8 mouse cellular contexts compared by ENCODE assay signal in the genomic region with DNA sequence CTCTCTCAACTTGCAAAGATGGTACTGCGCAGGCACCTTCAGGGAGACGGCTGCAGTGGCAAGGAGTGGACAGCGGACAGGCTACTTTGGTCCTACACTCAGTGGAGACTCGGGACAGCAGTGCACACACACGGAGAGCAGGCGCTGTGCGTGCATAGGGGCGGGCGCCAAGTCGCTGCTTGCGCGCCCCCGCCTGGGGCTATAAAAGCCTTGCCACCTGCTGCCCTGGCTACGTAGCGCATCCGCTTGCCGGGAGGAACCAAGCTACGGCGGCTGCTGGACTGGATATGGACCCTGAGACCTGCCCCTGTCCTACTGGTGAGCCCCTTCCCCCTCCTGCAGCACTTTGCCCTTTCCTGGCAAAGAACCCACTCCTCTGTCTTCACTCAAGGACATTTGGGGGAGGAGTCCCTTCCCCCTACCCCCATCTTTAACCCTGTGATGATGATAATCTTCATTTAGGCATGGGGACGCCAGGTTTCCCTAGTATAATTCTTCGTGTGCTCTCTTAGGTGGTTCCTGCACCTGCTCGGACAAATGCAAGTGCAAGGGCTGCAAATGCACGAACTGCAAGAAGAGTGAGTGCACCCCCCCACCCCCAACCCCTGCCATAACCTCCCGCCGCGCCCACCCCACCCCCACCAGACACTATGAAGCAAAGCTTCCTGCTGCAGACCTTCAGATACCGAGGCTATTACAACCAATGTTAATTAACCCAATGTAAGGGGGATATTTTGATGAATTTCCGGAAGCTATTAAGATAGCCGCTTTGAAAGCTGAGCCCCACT. TPM values are rescaled to one million over a fixed set of nuclear protein-coding genes. Genes with fewer than 3 reads are reported as not detected.
A peak's percentile ranks its signal among the peaks of the same experiment; 100 is the strongest.
DNase-seq lines count a peak whose midpoint lies in the region; ATAC-seq and TF ChIP-seq lines count a peak whose summit lies in the region.

A gene (plus strand): TSS at position 95 of the 788 bp plus-strand sequence.

- peak within 1 kb of the TSS; percentile 28; the same call in 1 of the 2 replicates for H3K9ac ChIP-seq in embryonic facial prominence, embryonic 11.5 days (replicated peaks; ENCODE audit: low read length)
- H3K9ac ChIP-seq in heart, adult 2 months (ENCODE audit: low read depth, low read length): no peak within 1 kb of the TSS
- 0 out of 2 replicates have a peak within 1 kb of the TSS, but pooled peaks have one; percentile 39 for H3K9ac ChIP-seq in kidney, embryonic 16.5 days (replicated peaks; ENCODE audit: low read length)
- no peak within 1 kb of the TSS for H3K9ac ChIP-seq in limb, embryonic 15.5 days

- WGBS in embryonic facial prominence, embryonic 11.5 days: 2% methylated on average over 29 of the region's 29 CpGs
- 4% methylated on average over 29 of the region's 29 CpGs for WGBS in heart, adult 2 months
- WGBS in kidney, embryonic 16.5 days: 2% methylated on average over 26 of the region's 29 CpGs
- WGBS in limb, embryonic 15.5 days: 2% methylated on average over 29 of the region's 29 CpGs
- 3% methylated on average over 29 of the region's 29 CpGs for WGBS in olfactory bulb, adult 2 months

- DNase-seq in embryonic facial prominence, embryonic 11.5 days (ENCODE audit: low spot score): peak; percentile 65
- peak; percentile 35 to 38 for DNase-seq in heart, adult 2 months
- DNase-seq in spleen, postnatal 36 days (ENCODE audit: low spot score in 2 of 2): no peak

- TF ChIP-seq POLR2A in heart, adult 2 months (IDR thresholded peaks at IDR 0.05; ENCODE audit: insufficient read depth, low read depth, low read length): no peak
- peak; percentile 97 for TF ChIP-seq POLR2A in olfactory bulb, adult 2 months (IDR thresholded peaks at IDR 0.05; ENCODE audit: insufficient read depth, low read depth, low read length)

- TF ChIP-seq CTCF in heart, adult 2 months (IDR thresholded peaks at IDR 0.05): peak; percentile 51
- no peak for TF ChIP-seq CTCF in olfactory bulb, adult 2 months (IDR thresholded peaks at IDR 0.05; ENCODE audit: insufficient read depth, low read depth, low read length)

- H3K79me2 ChIP-seq in heart, adult 2 months (replicated peaks; ENCODE audit: control insufficient read depth, insufficient read depth, low read length): no peaks in the 10 kb centered on the region

- intact Hi-C loops in heart, adult 2 months (cut with DNase I): no loop called here

- H3K4me1 ChIP-seq in megakaryocyte, embryonic 14.5 days: peaks cover 37% of the 10 kb centered on the region
- H3K4me1 ChIP-seq in embryonic facial prominence, embryonic 11.5 days (ENCODE audit: control insufficient read depth, insufficient read depth, low read length): peaks cover 5% of the 10 kb centered on the region; the same call in 1 of the 2 replicates
- no peaks in the 10 kb centered on the region; the same call in 1 of the 2 replicates for H3K4me1 ChIP-seq in heart, adult 2 months (ENCODE audit: control insufficient read depth, insufficient read depth, low read length)
- H3K4me1 ChIP-seq in kidney, embryonic 16.5 days (ENCODE audit: insufficient read depth, low read length): peaks cover 12% of the 10 kb centered on the region
- H3K4me1 ChIP-seq in limb, embryonic 15.5 days: peaks cover 23% of the 10 kb centered on the region
- H3K4me1 ChIP-seq in olfactory bulb, adult 2 months (ENCODE audit: control insufficient read depth, insufficient read depth, low read length): peaks cover 19% of the 10 kb centered on the region

- ATAC-seq in megakaryocyte, adult 5-6 weeks (ENCODE audit: poor library complexity, severe bottlenecking): no peak
- peak; percentile 70; the same call in 1 of the 2 replicates for ATAC-seq in embryonic facial prominence, embryonic 11.5 days (replicated peaks; ENCODE audit: insufficient number of reproducible peaks, low FRiP score, low TSS enrichment, low read depth)
- ATAC-seq in kidney, embryonic 16.5 days (ENCODE audit: low FRiP score, low TSS enrichment): peak; percentile 83
- ATAC-seq in limb, embryonic 15.5 days (ENCODE audit: insufficient number of reproducible peaks, low FRiP score, low TSS enrichment, low read depth): no peak

- no peak within 1 kb of the TSS for H3K27ac ChIP-seq in embryonic facial prominence, embryonic 11.5 days (replicated peaks; ENCODE audit: low read depth, low read length)
- no peak within 1 kb of the TSS for H3K27ac ChIP-seq in heart, adult 2 months
- H3K27ac ChIP-seq in kidney, embryonic 16.5 days (ENCODE audit: low read length): no peak within 1 kb of the TSS
- H3K27ac ChIP-seq in limb, embryonic 15.5 days: no peak within 1 kb of the TSS
- peak within 1 kb of the TSS; percentile 98 for H3K27ac ChIP-seq in olfactory bulb, adult 2 months (ENCODE audit: insufficient read depth, low read depth, low read length)

- H3K4me2 ChIP-seq in embryonic facial prominence, embryonic 11.5 days (ENCODE audit: low read depth, low read length): peak within 1 kb of the TSS; percentile 66
- H3K4me2 ChIP-seq in kidney, embryonic 16.5 days (replicated peaks; ENCODE audit: low read depth, low read length): peak within 1 kb of the TSS; percentile 65
- H3K4me2 ChIP-seq in limb, embryonic 15.5 days: peak within 1 kb of the TSS; percentile 49

- peak within 1 kb of the TSS; percentile 89 for H3K4me3 ChIP-seq in megakaryocyte, embryonic 14.5 days (replicated peaks)
- H3K4me3 ChIP-seq in embryonic facial prominence, embryonic 11.5 days (ENCODE audit: low read depth, low read length): peak within 1 kb of the TSS; percentile 21
- H3K4me3 ChIP-seq in heart, adult 2 months: peak within 1 kb of the TSS; percentile 24; the same call in 1 of the 2 replicates
- peak within 1 kb of the TSS; percentile 38 for H3K4me3 ChIP-seq in kidney, embryonic 16.5 days (ENCODE audit: low read length)
- H3K4me3 ChIP-seq in limb, embryonic 15.5 days: peak within 1 kb of the TSS; percentile 29
- peak within 1 kb of the TSS; percentile 84 for H3K4me3 ChIP-seq in olfactory bulb, adult 2 months (ENCODE audit: insufficient read depth, low read depth, low read length)

- H3K9me3 ChIP-seq in megakaryocyte, embryonic 14.5 days: no peaks in the 10 kb centered on the region
- no peaks in the 10 kb centered on the region for H3K9me3 ChIP-seq in embryonic facial prominence, embryonic 11.5 days (replicated peaks; ENCODE audit: control insufficient read depth, low read length)
- H3K9me3 ChIP-seq in kidney, embryonic 16.5 days (ENCODE audit: low read length): no peaks in the 10 kb centered on the region
- H3K9me3 ChIP-seq in limb, embryonic 15.5 days: no peaks in the 10 kb centered on the region

- H3K27me3 ChIP-seq in megakaryocyte, embryonic 14.5 days (replicated peaks): peaks cover 55% of the 10 kb centered on the region
- H3K27me3 ChIP-seq in embryonic facial prominence, embryonic 11.5 days (ENCODE audit: control insufficient read depth, insufficient read depth, low read length): peaks cover 11% of the 10 kb centered on the region
- H3K27me3 ChIP-seq in heart, adult 2 months (ENCODE audit: control insufficient read depth, insufficient read depth, low read length): no peaks in the 10 kb centered on the region
- peaks cover 13% of the 10 kb centered on the region; the same call in 1 of the 2 replicates for H3K27me3 ChIP-seq in kidney, embryonic 16.5 days (ENCODE audit: insufficient read depth, low read length)
- peaks cover 26% of the 10 kb centered on the region for H3K27me3 ChIP-seq in limb, embryonic 15.5 days

- no peak for TF ChIP-seq EP300 in heart, adult 2 months (IDR thresholded peaks at IDR 0.05; ENCODE audit: insufficient read depth, low read depth, low read length)

- no peaks in the 10 kb centered on the region for H3K36me3 ChIP-seq in megakaryocyte, embryonic 14.5 days (replicated peaks; ENCODE audit: low read length)
- no peaks in the 10 kb centered on the region for H3K36me3 ChIP-seq in embryonic facial prominence, embryonic 11.5 days (replicated peaks; ENCODE audit: control insufficient read depth, insufficient read depth, low read depth, low read length)
- no peaks in the 10 kb centered on the region for H3K36me3 ChIP-seq in heart, adult 2 months (ENCODE audit: control insufficient read depth, insufficient read depth, low read length)
- no peaks in the 10 kb centered on the region for H3K36me3 ChIP-seq in kidney, embryonic 16.5 days (ENCODE audit: insufficient read depth, low read length)
- no peaks in the 10 kb centered on the region for H3K36me3 ChIP-seq in limb, embryonic 15.5 days

RNA-seq across cellular contexts. Expression of the gene that starts here (rescaled TPM):
- not detected in 2 replicates for polyA plus RNA-seq in megakaryocyte, embryonic 14.5 days (2012; ENCODE audit: insufficient read depth, low replicate concordance)
- not detected in 2 replicates for total RNA-seq in megakaryocyte, adult 5-6 weeks (2015)
- not detected in 2 replicates for total RNA-seq in megakaryocyte, adult 5-6 weeks (2017)
- 5.9 and 7.0 TPM in 2 replicates for polyA plus RNA-seq in embryonic facial prominence, embryonic 11.5 days (2014; fragmentation: Nextera tagmentation; extraction: Ambion mirVana)
- 1 to 10 TPM; 2.9 to 3.8 TPM for total RNA-seq in heart, adult 2 months (2021)
- 3.5 and 6.1 TPM in 2 replicates for polyA plus RNA-seq in heart, adult 2 months (2012; rRNA removed)
- polyA plus RNA-seq in kidney, embryonic 16.5 days (2015; fragmentation: Nextera tagmentation; extraction: Ambion mirVana): 1.6 and 3.0 TPM in 2 replicates
- polyA plus RNA-seq in limb, embryonic 15.5 days (2015; fragmentation: Nextera tagmentation; extraction: Ambion mirVana): 4.8 and 5.2 TPM in 2 replicates
- polyA plus RNA-seq in olfactory bulb, adult 2 months (2012; ENCODE audit: insufficient read depth, insufficient read length, low replicate concordance, missing spikeins): not detected in 2 replicates

Comparison
In these comparisons a context has a peak if more than half of its experiments do, and no peak if none do; other contexts are left out.
1. H3K4me3 ChIP-seq: peak in every context shown above with its lines; median percentile 89 in megakaryocyte, embryonic 14.5 days; 84 in olfactory bulb, adult 2 months; 38 in kidney, embryonic 16.5 days; 29 in limb, embryonic 15.5 days; 24 in heart, adult 2 months; 21 in embryonic facial prominence, embryonic 11.5 days.
2. ATAC-seq: peak in embryonic facial prominence, embryonic 11.5 days (single experiment) and kidney, embryonic 16.5 days (single experiment); none in megakaryocyte, adult 5-6 weeks (single experiment) and limb, embryonic 15.5 days (single experiment).
3. DNase-seq: peak in embryonic facial prominence, embryonic 11.5 days (single experiment) and heart, adult 2 months (2 of 2); none in spleen, postnatal 36 days (0 of 2).
4. H3K9ac ChIP-seq: peak in embryonic facial prominence, embryonic 11.5 days (single experiment) and kidney, embryonic 16.5 days (single experiment); none in heart, adult 2 months (single experiment) and limb, embryonic 15.5 days (single experiment).
5. Peak in every context shown above with its lines, with median percentiles within 50 percentile points of each other: H3K4me2 ChIP-seq.